Mouse (Mus musculus) cerebellum, adult 2 months (tissue): ENCODE measurements around the gene Fnip1.

ENCODE experiments used
- CTCF ChIP-seq: fragments of 200-500 bp; IDR thresholded peaks from 2 replicates; pipeline ENCODE4 v1.5.1; 2011; ENCODE audit warnings: low read depth, mild to moderate bottlenecking, control low read depth, low read length, moderate library complexity, borderline replicate concordance; ENCODE audit not compliant: insufficient read depth
- POLR2A ChIP-seq: fragments of 200-500 bp; IDR thresholded peaks from 2 replicates; pipeline ENCODE4 v1.6.1; 2011; ENCODE audit warnings: low read length, control low read depth, borderline replicate concordance; ENCODE audit not compliant: insufficient read depth

DNA sequence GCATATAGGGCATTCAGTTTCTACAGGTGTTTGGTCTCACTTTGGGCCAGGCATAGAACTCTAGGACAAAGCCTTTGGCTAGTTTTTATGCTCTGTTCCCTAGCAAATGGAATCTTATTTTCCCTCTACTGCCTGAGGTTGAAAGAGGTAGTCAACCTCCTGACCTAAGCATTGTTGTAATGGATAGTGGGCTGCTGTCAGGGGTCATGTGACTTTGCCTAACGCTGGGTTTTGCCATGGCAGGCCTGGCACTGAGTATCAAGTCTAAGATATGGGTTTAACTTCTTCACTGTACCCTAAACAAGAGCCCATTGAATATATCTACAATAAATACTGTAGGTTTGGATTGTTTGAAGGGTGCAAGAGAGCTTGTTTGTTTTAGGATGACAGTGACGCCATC lies 101.0 kb downstream of the Fnip1 start:
- TF ChIP-seq CTCF (no peak), POLR2A (no peak)
